In the genomic region with DNA sequence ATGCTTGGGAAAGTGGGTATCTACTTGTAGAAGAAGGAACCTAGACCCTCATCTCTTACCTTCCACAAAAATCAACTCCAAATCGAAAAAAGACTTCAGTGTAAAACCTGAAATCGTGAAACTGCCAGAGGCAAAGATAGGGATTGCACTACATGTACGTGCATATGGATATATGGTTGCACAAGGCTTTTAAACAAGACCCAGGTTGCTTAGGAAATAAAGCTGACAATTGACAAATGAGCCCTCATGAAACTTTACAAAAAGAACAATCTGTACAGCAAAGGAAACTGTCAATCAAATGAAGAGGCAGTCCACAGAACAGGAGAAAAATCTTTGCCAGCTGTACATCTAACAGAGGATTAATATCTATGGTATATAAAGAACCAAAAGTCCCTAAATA, we compare ENCODE assay signal across 12 mouse cellular contexts.
"Had no signal": no experiment of that assay in that cellular context is flagged by ENCODE, and none has a peak within 500 bp of the region (broad histone marks: within the 10 kb centered on the region; RNA-seq: fewer than 3 reads in every experiment).

No protein-coding gene starts in this region.

- DNase-seq: retina, postnatal 1 day; right cerebral cortex, adult 18-20 months; right cerebral cortex, postnatal 14 days; right cerebral cortex, postnatal 25 days; right cerebral cortex, postnatal 4 days; spleen, adult 18-20 months; thymus, adult 18-20 months; thymus, adult 2 months; thymus, postnatal 14 days; thymus, postnatal 25 days; thymus, postnatal 36 days; thymus, postnatal 4 days had no signal
